Mouse (Mus musculus) olfactory bulb, adult 2 months (tissue): ENCODE results near the gene Mxi1.

Experiments
- CTCF ChIP-seq: fragments of 200-500 bp; IDR thresholded peaks from 2 replicates; pipeline ENCODE4 v1.5.1; 2012; ENCODE audit warnings: low read depth, mild to moderate bottlenecking, low read length, moderate library complexity; ENCODE audit not compliant: insufficient read depth
- POLR2A ChIP-seq: fragments of 200-500 bp; IDR thresholded peaks from 2 replicates; pipeline ENCODE4 v1.6.1; 2012; ENCODE audit warnings: mild to moderate bottlenecking, low read depth, low read length, moderate library complexity; ENCODE audit not compliant: insufficient read depth

DNA sequence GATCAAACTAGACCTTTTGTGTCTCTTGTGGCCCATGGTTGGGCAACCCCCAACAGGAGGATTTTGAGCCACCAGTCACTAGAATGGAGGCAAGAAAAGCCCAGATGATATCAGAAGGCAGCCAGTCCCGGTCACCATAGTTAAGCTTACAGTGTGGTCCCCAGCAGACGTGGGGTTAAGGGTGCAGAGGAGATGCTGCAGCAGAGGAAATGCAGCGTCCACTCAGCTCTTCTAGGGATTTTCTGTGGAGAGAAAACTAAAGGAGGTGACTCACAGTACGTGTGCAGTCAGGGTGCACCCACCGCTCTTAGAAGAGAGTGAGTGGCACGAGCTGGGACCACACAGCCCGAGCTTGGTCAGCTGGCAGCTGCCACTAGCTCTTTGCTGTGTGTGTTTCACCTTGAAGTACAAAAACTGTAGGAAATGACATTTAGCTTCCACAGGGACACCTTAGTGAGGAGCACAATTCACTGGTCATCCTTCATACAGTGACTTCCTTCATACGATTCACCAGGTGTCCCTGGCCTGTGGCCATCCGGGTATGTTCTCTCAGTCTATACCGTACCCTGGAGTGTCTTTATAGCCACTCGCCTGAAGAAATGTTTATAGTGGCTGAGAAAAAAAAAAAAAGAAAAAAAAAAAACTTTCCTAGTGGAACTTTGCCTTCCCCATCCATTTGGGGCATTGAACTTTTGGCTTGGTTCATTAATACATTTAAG is 55.9 kb downstream of the Mxi1 start:
- TF ChIP-seq CTCF (no peak), POLR2A (no peak)
